Mouse (Mus musculus): ENCODE results near the gene Fev. TPM values are rescaled to one million over a fixed set of nuclear protein-coding genes. Genes with fewer than 3 reads are reported as not detected.

The Fev gene
- not detected for polyA plus RNA-seq (2015; fragmentation: Illumina TruSeq; extraction: RNeasy Lipid Tissue Mini Kit (QIAGEN cat#74804); ENCODE audit: insufficient read depth, low replicate concordance)

DNA sequence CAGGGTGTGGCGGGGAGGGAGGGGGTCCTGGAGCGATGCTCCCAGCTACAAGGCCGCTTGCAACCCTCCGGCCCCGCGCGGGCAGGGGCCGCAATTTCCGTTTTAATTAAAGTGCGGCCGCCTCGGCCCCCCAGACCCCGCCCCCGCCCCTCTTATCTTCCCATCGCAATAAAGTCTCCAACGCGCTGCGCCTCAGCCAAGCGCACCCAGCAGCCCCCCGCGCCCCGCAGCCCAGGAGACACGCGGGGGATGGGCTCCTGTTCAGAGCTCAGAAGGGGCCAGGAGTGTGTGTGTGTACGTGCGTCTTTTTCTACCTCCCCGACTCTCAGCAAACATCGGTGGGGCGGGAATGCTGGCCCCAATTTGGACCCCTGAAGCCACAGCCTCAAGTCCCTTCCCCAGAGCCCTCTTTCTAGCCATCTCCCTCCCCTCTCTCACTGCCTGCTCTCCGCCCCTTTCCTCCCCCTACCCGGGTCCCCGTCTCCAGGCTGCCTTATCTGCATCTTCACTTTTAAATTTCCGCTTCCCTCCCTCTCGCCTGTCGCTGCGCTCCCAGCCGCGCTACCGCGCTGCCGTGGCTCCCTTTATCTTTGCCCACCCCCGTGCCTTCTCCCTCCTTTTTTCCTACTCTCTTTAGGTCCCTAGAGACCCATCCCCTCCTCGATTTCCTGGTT is at the start of gene Fev:
Gene Fev, minus strand, starts transcription at position 51 of the 674 bp plus-strand sequence.

GRCm38 (mm10) chr1:74893134-74893855 is 8.1 kb upstream of the Fev start, which contains the start of gene Cryba2:
Gene Cryba2 (minus strand): TSS chr1:74893143.

GRCm38 (mm10) chr1:74854306-74855056 is 30.7 kb downstream of the Fev start, which contains the start of gene Cdk5r2:
Gene Cdk5r2 (plus strand): TSS chr1:74854934.

Other genes starting within 250 kb of the Fev start
- gene Ttll4, start 223.7 kb downstream of the Fev start, polyA plus RNA-seq (2015; fragmentation: Illumina TruSeq; extraction: RNeasy Lipid Tissue Mini Kit (QIAGEN cat#74804); ENCODE audit: insufficient read depth, low replicate concordance) = 43.7 TPM
- 86.6 TPM for gene Cyp27a1, start 171.8 kb downstream of the Fev start, polyA plus RNA-seq (2015; fragmentation: Illumina TruSeq; extraction: RNeasy Lipid Tissue Mini Kit (QIAGEN cat#74804); ENCODE audit: insufficient read depth, low replicate concordance)
- 0.15 TPM for gene Prkag3, start 136.2 kb downstream of the Fev start, polyA plus RNA-seq (2015; fragmentation: Illumina TruSeq; extraction: RNeasy Lipid Tissue Mini Kit (QIAGEN cat#74804); ENCODE audit: insufficient read depth, low replicate concordance)
- gene Wnt6, start 113.5 kb downstream of the Fev start, polyA plus RNA-seq (2015; fragmentation: Illumina TruSeq; extraction: RNeasy Lipid Tissue Mini Kit (QIAGEN cat#74804); ENCODE audit: insufficient read depth, low replicate concordance) = 0.47 TPM
- gene Wnt10a, start 93.9 kb downstream of the Fev start, polyA plus RNA-seq (2015; fragmentation: Illumina TruSeq; extraction: RNeasy Lipid Tissue Mini Kit (QIAGEN cat#74804); ENCODE audit: insufficient read depth, low replicate concordance) = 0.77 TPM
- gene Cdk5r2, start 30.5 kb downstream of the Fev start, polyA plus RNA-seq (2015; fragmentation: Illumina TruSeq; extraction: RNeasy Lipid Tissue Mini Kit (QIAGEN cat#74804); ENCODE audit: insufficient read depth, low replicate concordance) = not detected
- gene Cryba2, start 7.7 kb upstream of the Fev start, polyA plus RNA-seq (2015; fragmentation: Illumina TruSeq; extraction: RNeasy Lipid Tissue Mini Kit (QIAGEN cat#74804); ENCODE audit: insufficient read depth, low replicate concordance) = not detected
- not detected for gene Cfap65, start 50.2 kb upstream of the Fev start, polyA plus RNA-seq (2015; fragmentation: Illumina TruSeq; extraction: RNeasy Lipid Tissue Mini Kit (QIAGEN cat#74804); ENCODE audit: insufficient read depth, low replicate concordance)
- not detected for gene Ihh, start 66.3 kb upstream of the Fev start, polyA plus RNA-seq (2015; fragmentation: Illumina TruSeq; extraction: RNeasy Lipid Tissue Mini Kit (QIAGEN cat#74804); ENCODE audit: insufficient read depth, low replicate concordance)
- gene Nhej1, start 239.8 kb upstream of the Fev start, polyA plus RNA-seq (2015; fragmentation: Illumina TruSeq; extraction: RNeasy Lipid Tissue Mini Kit (QIAGEN cat#74804); ENCODE audit: insufficient read depth, low replicate concordance) = 5.4 TPM
- 0.33 TPM for gene Slc23a3, start 248.5 kb upstream of the Fev start, polyA plus RNA-seq (2015; fragmentation: Illumina TruSeq; extraction: RNeasy Lipid Tissue Mini Kit (QIAGEN cat#74804); ENCODE audit: insufficient read depth, low replicate concordance)